Mouse (Mus musculus) heart, postnatal 0 days (tissue): ENCODE data around the gene 1700067P10Rik. TPM values are rescaled to one million over a fixed set of nuclear protein-coding genes. Genes with fewer than 3 reads are reported as not detected.

ENCODE experiments used
- ATAC-seq: fragments of 200-750 bp; cut with Nextera tagmentation; 2 replicates; pipeline ENCODE4 v1.8.0; 2017; ENCODE audit warnings: low read depth, moderate number of reproducible peaks, moderate library complexity; ENCODE audit not compliant: insufficient read depth
- DNase-seq: peaks from one replicate; pipeline ENCODE4 v3.0.0-alpha.2; 2016; ENCODE audit warnings: low spot score
- H3K27ac ChIP-seq: fragments of 300-500 bp; sonication (generic); 2 replicates; pipeline ENCODE4 v1.5.1; 2014; ENCODE audit warnings: low read depth, mild to moderate bottlenecking
- H3K27me3 ChIP-seq: fragments of 300-500 bp; sonication (generic); 2 replicates; pipeline ENCODE4 v1.6.1; 2014; ENCODE audit warnings: low read length, mixed read lengths; ENCODE audit not compliant: control insufficient read depth, insufficient read depth
- H3K36me3 ChIP-seq: fragments of 300-500 bp; sonication (generic); replicated peaks from 2 replicates; pipeline ENCODE4 v1.6.1; 2014; ENCODE audit warnings: low read length, mixed read lengths; ENCODE audit not compliant: control insufficient read depth, insufficient read depth
- H3K4me1 ChIP-seq: fragments of 300-500 bp; sonication (generic); 2 replicates; pipeline ENCODE4 v1.6.1; 2014; ENCODE audit warnings: antibody characterized with exemption; ENCODE audit not compliant: control insufficient read depth, insufficient read depth
- H3K4me2 ChIP-seq: fragments of 300-500 bp; sonication (generic); 2 replicates; pipeline ENCODE4 v1.6.1; 2014; ENCODE audit warnings: low read depth, mild to moderate bottlenecking, low read length, moderate library complexity
- H3K4me3 ChIP-seq: fragments of 300-500 bp; sonication (generic); 2 replicates; pipeline ENCODE4 v1.5.1; 2014; ENCODE audit warnings: low read depth, low read length
- H3K9ac ChIP-seq: fragments of 300-500 bp; sonication (generic); replicated peaks from 2 replicates; pipeline ENCODE4 v1.6.1; 2014; ENCODE audit warnings: low read depth, low read length, mixed read lengths
- H3K9me3 ChIP-seq: fragments of 300-500 bp; sonication (generic); replicated peaks from 2 replicates; pipeline ENCODE4 v1.6.1; 2016; ENCODE audit warnings: low read length; ENCODE audit not compliant: control insufficient read depth
- CTCF ChIP-seq: IDR thresholded peaks from 2 replicates; pipeline ENCODE4 v1.5.1; 2016; ENCODE audit warnings: antibody characterized with exemption, control low read depth, low read depth
- EP300 ChIP-seq: IDR thresholded peaks from 2 replicates; pipeline ENCODE4 v1.6.1; 2016; ENCODE audit warnings: antibody characterized with exemption, low read depth
- WGBS: fragments of 180-500 bp; shearing (Covaris S2); extraction: QIAGEN DNeasy Blood & Tissue Kit; methylation state at CpG from one replicate; pipeline ENCODE4 v1.1.7; 2014; 5-methylcytosine and 5-hydroxymethylcytosine counted together
- polyA plus RNA-seq: library from polyadenylated mRNA; unstranded; fragments of >200 nt; fragmentation: Nextera tagmentation; extraction: Ambion mirVana; gene quantifications from 2 replicates; pipeline ENCODE4 v1.2.1, GENCODE M21; 2015
- total RNA-seq: library from RNA; depleted of rRNA; stranded (reverse); fragments of >200 nt; gene quantifications from 2 replicates; pipeline ENCODE4 v1.2.3, GENCODE M21; 2014; ENCODE audit warnings: low replicate concordance

The 1700067P10Rik gene
- total and polyA plus RNA-seq, 2 experiments from 2014 or later: not detected

DNA sequence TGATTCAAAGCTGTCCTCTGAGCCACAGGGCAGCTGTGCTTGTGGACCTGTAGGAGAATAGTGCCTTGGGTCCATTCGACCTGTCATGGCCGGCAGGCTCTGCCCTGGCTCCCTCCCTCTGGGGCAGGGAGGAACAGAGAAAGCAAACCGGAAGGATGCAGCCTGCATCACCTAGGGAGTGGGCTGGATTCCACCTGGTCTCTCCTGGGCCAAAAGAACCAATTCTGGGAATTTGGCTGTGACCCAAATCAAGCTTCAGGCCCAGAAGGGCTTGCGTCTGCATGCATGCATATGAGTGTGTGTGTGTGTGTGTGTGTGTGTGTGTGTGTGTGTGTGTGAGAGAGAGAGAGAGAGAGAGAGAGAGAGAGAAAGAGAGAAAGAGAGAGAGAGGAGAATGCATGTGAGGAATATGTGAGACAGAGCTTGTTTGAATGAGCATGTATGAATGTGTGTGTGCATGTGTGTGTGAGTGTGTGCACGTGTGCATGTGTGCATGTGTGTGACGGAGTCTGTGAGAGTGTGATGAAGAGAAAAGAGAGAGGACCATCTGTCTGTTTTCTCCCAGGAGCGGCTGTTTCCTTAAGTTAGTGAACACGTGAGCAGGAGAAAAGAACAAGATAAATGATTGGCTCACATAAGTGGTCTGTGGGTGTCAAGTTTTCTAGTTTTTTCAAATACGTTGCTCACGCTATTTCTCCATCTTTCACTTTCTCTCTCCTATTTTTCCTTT is 36.6 kb upstream of the 1700067P10Rik start:
- H3K27me3 ChIP-seq: peaks cover 18% of the 10 kb centered on the region
- no peak overlapping the region for H3K4me3 ChIP-seq
- TF ChIP-seq EP300 (no peak), CTCF (no peak)
- H3K27ac ChIP-seq: no peak overlapping the region
- DNase-seq (no peak), ATAC-seq (no peak)
- H3K4me1 ChIP-seq: no peaks in the 10 kb centered on the region
- WGBS: 73% methylated on average over 10 of the region's 10 CpGs
- no peak overlapping the region for H3K4me2 ChIP-seq
- H3K9me3 ChIP-seq: no peaks in the 10 kb centered on the region
- no peak overlapping the region for H3K9ac ChIP-seq
- H3K36me3 ChIP-seq: no peaks in the 10 kb centered on the region

DNA sequence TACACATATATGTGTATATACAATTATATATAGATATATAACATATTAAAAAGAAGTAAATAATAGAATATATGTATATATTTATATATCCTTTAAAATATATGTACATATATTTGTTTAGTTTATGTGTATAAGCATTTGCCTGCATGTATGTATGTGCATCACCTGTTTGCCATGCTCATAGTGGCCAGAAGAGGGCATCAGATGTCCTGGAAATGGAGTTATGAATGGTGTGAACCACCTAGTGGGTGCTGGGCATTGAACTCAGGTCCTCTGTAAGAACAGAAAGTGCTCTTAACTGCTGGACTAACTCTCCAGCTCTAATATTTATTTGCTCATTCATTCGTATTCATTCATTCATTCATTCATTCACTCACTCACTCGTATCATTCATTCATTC is 35.5 kb upstream of the 1700067P10Rik start:
- ATAC-seq: no peak
- Histone ChIP-seq H3K36me3 (no peaks in the 10 kb centered on the region), H3K9ac (no peak overlapping the region), H3K27me3 (peaks cover 26% of the 10 kb centered on the region), H3K4me2 (no peak overlapping the region), H3K4me1 (peaks cover 4% of the 10 kb centered on the region; the same call in 1 of the 2 replicates), H3K4me3 (no peak overlapping the region), H3K9me3 (no peaks in the 10 kb centered on the region), H3K27ac (no peak overlapping the region)
- 79% methylated on average over 2 of the region's 2 CpGs for WGBS
- no peak for TF ChIP-seq EP300
- TF ChIP-seq CTCF: no peak
- no peak for DNase-seq

DNA sequence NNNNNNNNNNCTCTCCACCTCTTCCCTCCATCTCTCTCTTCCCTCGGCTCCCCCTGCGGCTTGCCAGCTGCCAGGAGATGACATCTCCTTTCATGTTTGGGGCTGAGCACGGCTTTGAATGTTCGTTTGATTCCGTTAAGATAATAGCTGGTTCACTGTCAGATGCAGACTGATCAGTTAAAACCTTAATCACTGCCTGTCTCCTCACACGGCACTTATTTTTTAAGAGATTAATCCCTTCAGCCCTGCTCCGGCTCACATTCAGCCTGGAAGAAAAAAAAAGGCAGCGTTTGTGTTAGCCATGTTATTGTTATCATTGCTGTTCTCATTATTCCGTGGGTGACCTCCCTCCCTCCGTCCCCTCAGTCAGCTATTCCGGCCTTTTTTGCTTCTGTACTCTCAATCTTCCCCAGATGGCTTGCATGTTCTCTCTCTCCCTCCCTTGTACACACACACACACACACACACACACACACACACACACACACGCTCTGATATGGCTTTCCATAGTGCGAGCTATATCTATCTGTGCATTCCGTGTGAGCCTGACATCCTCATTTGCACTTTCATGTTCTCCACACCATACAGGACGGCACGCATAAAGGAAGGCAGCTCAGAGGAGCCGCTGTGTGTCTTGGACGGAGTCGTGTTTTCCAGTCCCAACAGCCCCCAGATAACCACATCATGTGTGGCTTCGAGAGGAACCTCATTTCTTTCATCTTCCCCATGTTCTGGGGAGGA is 33.9 kb upstream of the 1700067P10Rik start:
- WGBS: 36% methylated on average over 20 of the region's 20 CpGs
- Histone ChIP-seq H3K4me3 (no peak overlapping the region), H3K27me3 (peaks cover 26% of the 10 kb centered on the region), H3K4me2 (no peak overlapping the region), H3K9me3 (no peaks in the 10 kb centered on the region), H3K4me1 (peaks cover 4% of the 10 kb centered on the region; the same call in 1 of the 2 replicates), H3K36me3 (no peaks in the 10 kb centered on the region), H3K9ac (no peak overlapping the region), H3K27ac (no peak overlapping the region)
- no peak for TF ChIP-seq EP300
- TF ChIP-seq CTCF: no peak
- ATAC-seq (no peak), DNase-seq (no peak)

DNA sequence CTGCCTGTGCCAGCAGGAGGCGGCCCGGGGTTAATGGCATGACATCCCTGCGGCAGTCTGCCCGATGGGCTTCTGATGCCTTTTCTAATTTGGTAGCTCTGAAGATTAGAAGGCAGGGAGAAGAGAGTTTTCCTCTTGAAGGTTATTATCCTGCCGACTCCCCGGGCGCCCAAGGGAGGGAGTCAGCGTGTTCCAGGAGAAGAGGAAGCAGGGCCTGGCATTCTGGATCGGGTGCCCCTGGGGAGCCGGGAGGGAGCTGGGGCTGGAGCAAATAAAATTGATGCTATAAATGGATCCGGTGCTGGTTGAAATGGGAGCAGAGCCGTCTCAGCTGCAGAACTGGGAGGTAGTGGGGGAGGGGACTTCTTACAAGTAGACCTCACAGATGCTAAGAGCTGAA is 31.7 kb upstream of the 1700067P10Rik start:
- Histone ChIP-seq H3K4me2 (peak overlapping the region; percentile 26; the same call in 1 of the 2 replicates), H3K9ac (no peak overlapping the region), H3K36me3 (no peaks in the 10 kb centered on the region), H3K27ac (no peak overlapping the region), H3K9me3 (no peaks in the 10 kb centered on the region), H3K4me3 (no peak overlapping the region), H3K4me1 (peaks cover 4% of the 10 kb centered on the region; the same call in 1 of the 2 replicates), H3K27me3 (peaks cover 26% of the 10 kb centered on the region)
- DNase-seq (no peak), ATAC-seq (no peak)
- TF ChIP-seq EP300: no peak
- TF ChIP-seq CTCF: no peak
- WGBS: 3% methylated on average over 12 of the region's 12 CpGs

DNA sequence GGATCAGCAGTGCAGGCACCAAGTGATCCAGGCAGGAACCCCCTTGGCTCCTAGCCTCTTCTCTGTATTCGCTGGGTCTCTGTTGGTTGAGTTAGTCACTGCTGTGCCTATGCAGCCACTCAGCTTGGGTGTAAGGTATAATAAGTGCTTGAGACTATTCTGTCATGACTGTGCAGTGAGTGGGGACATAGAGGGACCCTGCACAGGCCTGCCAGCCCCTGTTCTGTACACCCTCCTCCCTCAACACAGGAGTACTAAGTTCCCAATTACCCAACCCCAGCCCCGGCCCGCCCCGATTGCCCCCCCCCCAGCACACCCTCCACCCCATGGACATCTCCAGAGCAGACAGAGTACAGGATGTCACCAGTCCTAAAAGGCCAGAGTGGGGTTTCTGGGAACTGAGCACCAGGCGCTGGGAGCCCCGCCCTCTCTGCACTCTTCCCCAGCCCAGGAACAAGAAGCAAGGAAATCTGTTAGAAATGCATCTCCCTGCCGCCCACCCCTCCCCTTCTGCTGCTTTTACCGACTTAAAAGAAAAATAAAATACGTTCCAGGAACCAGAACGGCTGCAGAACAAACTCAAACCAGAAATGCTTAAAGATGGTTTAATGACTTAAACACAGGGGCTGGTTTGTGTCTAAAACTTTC is 24.8 kb upstream of the 1700067P10Rik start:
- Histone ChIP-seq H3K36me3 (no peaks in the 10 kb centered on the region), H3K9me3 (no peaks in the 10 kb centered on the region), H3K4me1 (no peaks in the 10 kb centered on the region), H3K4me2 (no peak overlapping the region), H3K27me3 (no peaks in the 10 kb centered on the region), H3K27ac (no peak overlapping the region), H3K9ac (no peak overlapping the region), H3K4me3 (no peak overlapping the region)
- TF ChIP-seq EP300 (no peak), CTCF (no peak)
- ATAC-seq (no peak), DNase-seq (no peak)
- 42% methylated on average over 8 of the region's 10 CpGs for WGBS
